Mouse (Mus musculus) small intestine, adult 2 months (tissue): Measurements from ENCODE around the gene Sertad4.

ENCODE experiments used
- CTCF ChIP-seq: fragments of 200-500 bp; IDR thresholded peaks from 2 replicates; pipeline ENCODE4 v1.5.1; 2012; ENCODE audit warnings: low read depth, mild to moderate bottlenecking, control low read depth, inconsistent platforms, low read length, moderate library complexity, mixed read lengths; ENCODE audit not compliant: insufficient replicate concordance, insufficient read length; ENCODE audit errors: extremely low read depth
- POLR2A ChIP-seq: fragments of 200-500 bp; IDR thresholded peaks from 2 replicates; pipeline ENCODE4 v1.6.1; 2012; ENCODE audit warnings: low read depth, mild to moderate bottlenecking, control low read depth, inconsistent platforms, low read length, moderate library complexity

DNA sequence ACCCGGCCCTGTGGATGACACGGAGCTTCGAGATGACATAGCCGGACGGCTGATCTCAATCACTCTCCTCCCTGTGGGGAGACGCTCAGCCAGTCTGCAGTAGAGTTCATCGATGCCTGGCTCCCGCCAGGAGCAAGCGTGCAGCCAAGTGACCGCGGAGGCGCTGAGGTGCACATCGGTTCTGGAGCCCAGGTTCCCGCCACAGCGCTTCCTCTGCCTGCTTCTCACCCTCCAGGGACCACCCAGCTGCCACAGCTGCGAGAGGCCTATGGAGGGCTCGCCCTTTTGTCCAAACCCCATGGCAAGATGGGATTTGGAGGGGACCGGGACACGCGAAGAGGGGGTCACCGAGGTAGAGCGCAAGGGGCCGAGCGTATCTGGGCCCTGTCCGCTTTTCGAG is 22.0 kb downstream of the Sertad4 start:
- TF ChIP-seq CTCF, result no peak
- TF ChIP-seq POLR2A, result no peak
